Mouse (Mus musculus) stomach, embryonic 14.5 days (tissue): ENCODE measurements around the gene Wdr66. TPM values are rescaled to one million over a fixed set of nuclear protein-coding genes. Genes with fewer than 3 reads are reported as not detected.

Experiments used
- ATAC-seq: fragments of 200-750 bp; cut with Nextera tagmentation; 2 replicates; pipeline ENCODE4 v1.8.0; 2017; ENCODE audit warnings: low read depth, moderate TSS enrichment; ENCODE audit not compliant: insufficient number of reproducible peaks, insufficient read depth, low FRiP score
- H3K27ac ChIP-seq: fragments of 300-500 bp; sonication (generic); 2 replicates; pipeline ENCODE4 v1.5.1; 2014; ENCODE audit warnings: mild to moderate bottlenecking, low read length, moderate library complexity, mixed read lengths
- H3K27me3 ChIP-seq: fragments of 300-500 bp; sonication (generic); 2 replicates; pipeline ENCODE4 v1.6.1; 2014; ENCODE audit warnings: low read length, control low read depth, mixed read lengths; ENCODE audit not compliant: control insufficient read depth, insufficient read depth
- H3K36me3 ChIP-seq: fragments of 300-500 bp; sonication (generic); 2 replicates; pipeline ENCODE4 v1.6.1; 2014; ENCODE audit warnings: mild to moderate bottlenecking, control low read depth, low read length, moderate library complexity, mixed read lengths; ENCODE audit not compliant: control insufficient read depth, insufficient read depth
- H3K4me1 ChIP-seq: fragments of 300-500 bp; sonication (generic); 2 replicates; pipeline ENCODE4 v1.6.1; 2014; ENCODE audit warnings: low read length, control low read depth, mixed read lengths; ENCODE audit not compliant: control insufficient read depth, insufficient read depth
- H3K4me2 ChIP-seq: fragments of 300-500 bp; sonication (generic); replicated peaks from 2 replicates; pipeline ENCODE4 v1.6.1; 2014; ENCODE audit warnings: low read depth, low read length, control low read depth
- H3K4me3 ChIP-seq: fragments of 300-500 bp; sonication (generic); 2 replicates; pipeline ENCODE4 v1.5.1; 2014; ENCODE audit warnings: low read depth, low read length, control low read depth
- H3K9ac ChIP-seq: fragments of 300-500 bp; sonication (generic); replicated peaks from 2 replicates; pipeline ENCODE4 v1.6.1; 2014; ENCODE audit warnings: low read depth, mild to moderate bottlenecking, control low read depth, low read length, moderate library complexity, mixed read lengths
- H3K9me3 ChIP-seq: fragments of 300-500 bp; sonication (generic); 2 replicates; pipeline ENCODE4 v1.6.1; 2016; ENCODE audit warnings: low read depth, low read length, control low read depth; ENCODE audit not compliant: control insufficient read depth
- WGBS: fragments of 180-500 bp; shearing (Covaris S2); extraction: QIAGEN DNeasy Blood & Tissue Kit; methylation state at CpG from one replicate; pipeline ENCODE4 v1.1.7; 2014; 5-methylcytosine and 5-hydroxymethylcytosine counted together
- polyA plus RNA-seq: library from polyadenylated mRNA; unstranded; fragments of >200 nt; fragmentation: Nextera tagmentation; extraction: Ambion mirVana; gene quantifications from 2 replicates; pipeline ENCODE4 v1.2.1, GENCODE M21; 2014

The Wdr66 gene
- polyA plus RNA-seq, 1 experiment from 2014 or later, result 1.3 TPM

GRCm38 (mm10) chr5:123364302-123364971 is 112.5 kb downstream of the Wdr66 start:
- Histone ChIP-seq H3K9ac (no peak overlapping the region), H3K36me3 (peaks cover 47% of the 10 kb centered on the region), H3K4me3 (no peak overlapping the region), H3K4me2 (no peak overlapping the region), H3K9me3 (no peaks in the 10 kb centered on the region), H3K4me1 (no peaks in the 10 kb centered on the region), H3K27ac (no peak overlapping the region), H3K27me3 (no peaks in the 10 kb centered on the region)
- WGBS, result 90% methylated on average over 11 of the region's 11 CpGs
- ATAC-seq, result no peak

- no peak overlapping the region for H3K4me3 ChIP-seq
- no peak overlapping the region for H3K4me2 ChIP-seq
- H3K9me3 ChIP-seq, result no peaks in the 10 kb centered on the region
- WGBS, result 77% methylated on average over 13 of the region's 13 CpGs
- no peak overlapping the region for H3K9ac ChIP-seq
- no peaks in the 10 kb centered on the region for H3K27me3 ChIP-seq
- H3K36me3 ChIP-seq, result peaks cover 55% of the 10 kb centered on the region
- no peak for ATAC-seq
- H3K4me1 ChIP-seq, result no peaks in the 10 kb centered on the region
- no peak overlapping the region for H3K27ac ChIP-seq
Measured at GRCm38 (mm10) chr5:123368869-123369488, 117.1 kb downstream of the Wdr66 start.

GRCm38 (mm10) chr5:123370049-123370448 is 118.1 kb downstream of the Wdr66 start:
- Histone ChIP-seq H3K9me3 (no peaks in the 10 kb centered on the region), H3K4me3 (no peak overlapping the region), H3K36me3 (peaks cover 47% of the 10 kb centered on the region), H3K27ac (no peak overlapping the region), H3K27me3 (no peaks in the 10 kb centered on the region), H3K4me2 (no peak overlapping the region), H3K4me1 (no peaks in the 10 kb centered on the region), H3K9ac (no peak overlapping the region)
- no peak for ATAC-seq
- WGBS, result 84% methylated on average over 5 of the region's 5 CpGs

- Histone ChIP-seq H3K9ac (no peak overlapping the region), H3K27ac (no peak overlapping the region), H3K9me3 (no peaks in the 10 kb centered on the region), H3K4me3 (no peak overlapping the region), H3K4me1 (0 out of 2 replicates have a peak, but pooled peaks cover 2% of the 10 kb centered on the region), H3K36me3 (peaks cover 28% of the 10 kb centered on the region), H3K27me3 (no peaks in the 10 kb centered on the region), H3K4me2 (no peak overlapping the region)
- WGBS, result 84% methylated on average over 10 of the region's 10 CpGs
- no peak for ATAC-seq
Measured at GRCm38 (mm10) chr5:123375262-123375661, 123.4 kb downstream of the Wdr66 start.

- Histone ChIP-seq H3K27me3 (no peaks in the 10 kb centered on the region), H3K9me3 (no peaks in the 10 kb centered on the region), H3K4me1 (0 out of 2 replicates have a peak, but pooled peaks cover 2% of the 10 kb centered on the region), H3K27ac (peak overlapping the region; percentile 21; the same call in 1 of the 2 replicates), H3K4me3 (no peak overlapping the region), H3K36me3 (peaks cover 23% of the 10 kb centered on the region), H3K9ac (no peak overlapping the region), H3K4me2 (no peak overlapping the region)
- ATAC-seq, result no peak
- 90% methylated on average over 6 of the region's 6 CpGs for WGBS
Measured at GRCm38 (mm10) chr5:123375793-123376452, 124.0 kb downstream of the Wdr66 start.

GRCm38 (mm10) chr5:123376569-123376968 is 124.7 kb downstream of the Wdr66 start:
- Histone ChIP-seq H3K4me2 (no peak overlapping the region; the same call in 1 of the 2 replicates), H3K36me3 (peaks cover 16% of the 10 kb centered on the region), H3K4me1 (0 out of 2 replicates have a peak, but pooled peaks cover 2% of the 10 kb centered on the region), H3K9me3 (no peaks in the 10 kb centered on the region), H3K4me3 (no peak overlapping the region), H3K27me3 (no peaks in the 10 kb centered on the region), H3K9ac (no peak overlapping the region), H3K27ac (peak overlapping the region; percentile 21; the same call in 1 of the 2 replicates)
- 26% methylated on average over 10 of the region's 10 CpGs for WGBS
- ATAC-seq, result peak; percentile 63; the same call in 1 of the 2 replicates

Other genes with a start within 250 kb of the Wdr66 start
- gene Orai1, start 237.0 kb upstream of the Wdr66 start, polyA plus RNA-seq, result 17.8 and 20.5 TPM in 2 replicates
- not detected in 2 replicates for gene Morn3, start 205.1 kb upstream of the Wdr66 start, polyA plus RNA-seq
- 9.0 and 9.3 TPM in 2 replicates for gene Tmem120b, start 183.7 kb upstream of the Wdr66 start, polyA plus RNA-seq
- 2.0 and 2.3 TPM in 2 replicates for gene Rhof, start 119.4 kb upstream of the Wdr66 start, polyA plus RNA-seq
- 12.9 and 14.3 TPM in 2 replicates for gene Setd1b, start 109.9 kb upstream of the Wdr66 start, polyA plus RNA-seq
- gene Psmd9, start 82.7 kb upstream of the Wdr66 start, polyA plus RNA-seq, result 72.8 and 82.3 TPM in 2 replicates
- gene Hpd, start 69.4 kb upstream of the Wdr66 start, polyA plus RNA-seq, result 0.36 TPM in 1 of 2 replicates, not detected in the other
- 27.6 and 30.1 TPM in 2 replicates for gene Bcl7a, start 91.7 kb downstream of the Wdr66 start, polyA plus RNA-seq
- gene Mlxip, start 142.7 kb downstream of the Wdr66 start, polyA plus RNA-seq, result 26.5 and 27.6 TPM in 2 replicates
- gene Lrrc43, start 237.2 kb downstream of the Wdr66 start, polyA plus RNA-seq, result not detected in 2 replicates
- not detected in 2 replicates for gene Il31, start 237.4 kb downstream of the Wdr66 start, polyA plus RNA-seq